Mouse (Mus musculus) v-Abl transformed pro-B cells (cell line): ENCODE data around the gene Eogt.

ENCODE experiments used
- in situ Hi-C, 2 experiments: fragments of 400-800 bp; cut with MboI; formaldehyde crosslinking; loops; one replicate each; pipeline ENCODE4 v1.15.1; 2025; ENCODE audit not compliant: unreplicated experiment in 2 of 2

Gene Eogt

DNA sequence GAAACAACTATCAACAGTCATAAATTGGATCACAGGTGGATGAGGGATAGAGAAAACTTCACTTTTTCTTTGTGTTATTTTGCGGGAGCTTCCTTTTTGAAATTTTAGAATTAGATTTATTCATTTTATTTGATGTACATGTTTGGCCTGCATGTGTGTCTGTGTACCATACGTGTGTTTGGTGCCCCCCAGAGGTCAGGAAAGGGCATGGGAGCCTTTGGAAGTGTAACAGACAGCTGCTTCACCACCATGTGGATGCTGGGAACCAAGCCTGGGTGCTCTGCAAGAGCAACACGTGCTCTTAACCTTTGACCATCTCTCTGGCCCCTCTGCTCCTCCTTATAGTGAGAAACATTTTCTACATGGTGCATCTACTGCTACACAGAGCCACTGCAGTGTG lies 34.2 kb downstream of the Eogt start:
- in situ Hi-C loops, result no loop called here

DNA sequence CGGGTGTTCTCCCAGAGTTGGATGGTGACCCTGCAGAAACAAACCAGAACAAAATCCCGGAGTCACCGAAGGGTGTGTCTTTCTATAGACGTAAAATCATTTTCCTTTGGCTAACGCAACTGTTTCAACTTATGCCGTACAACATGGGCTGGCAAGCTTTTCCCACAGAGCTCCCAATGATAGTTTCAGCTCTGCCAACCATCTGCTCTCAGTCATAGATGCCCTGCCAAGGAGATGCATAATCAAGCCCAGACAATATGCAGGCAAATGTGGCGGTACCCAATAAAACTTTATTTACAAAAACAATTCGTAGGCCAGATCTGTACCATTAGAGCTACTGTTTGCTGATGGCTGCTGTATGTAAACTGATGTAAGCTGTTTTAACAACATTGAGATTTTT lies 36.8 kb downstream of the Eogt start:
- in situ Hi-C loops, result no loop called here

DNA sequence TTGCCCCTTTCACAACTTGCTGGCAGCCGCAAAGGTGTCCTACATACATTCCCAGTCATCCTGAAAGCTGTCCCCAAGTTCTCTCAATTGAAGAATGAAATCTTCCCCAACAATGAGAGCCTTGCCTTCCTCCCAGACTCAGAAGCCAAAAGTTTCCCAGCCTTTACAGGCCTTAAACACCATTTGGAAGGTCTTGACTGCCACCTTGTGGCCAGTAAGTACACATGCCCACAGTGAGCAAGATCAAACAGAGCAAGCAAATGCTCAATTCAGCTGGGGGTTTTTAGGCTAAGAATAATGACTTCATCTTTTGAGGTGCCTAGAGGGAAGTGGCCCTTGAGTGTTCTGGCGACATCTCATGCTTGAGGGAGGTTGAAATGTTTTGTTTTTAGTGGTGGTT lies 42.2 kb downstream of the Eogt start:
- in situ Hi-C loops, result loop anchor here in 1 of 2 experiments (10.0 kb wide), 1 partner anchor 1882 kb away; no protein-coding TSS in a partner anchor

DNA sequence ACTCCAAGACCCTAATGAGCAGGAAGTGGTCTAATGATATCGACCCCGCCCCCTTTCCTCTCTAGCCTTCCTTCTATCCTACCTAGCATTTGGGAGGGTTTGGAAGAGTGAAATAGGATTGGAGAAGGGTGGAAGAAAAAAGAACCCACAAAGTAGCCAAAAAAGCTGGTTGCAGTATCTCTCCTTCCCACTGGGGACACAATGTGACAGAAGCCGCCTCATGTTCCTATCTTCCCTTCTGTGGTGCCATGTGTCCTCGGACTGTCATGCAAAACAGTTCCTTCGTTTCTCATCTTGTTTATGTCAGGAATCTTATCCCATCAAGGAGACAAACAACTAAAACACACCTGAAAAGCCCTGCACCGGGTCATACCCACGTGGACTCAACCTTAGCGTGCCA lies 42.9 kb downstream of the Eogt start:
- in situ Hi-C loops, result loop anchor here in 1 of 2 experiments (10.0 kb wide), 1 partner anchor 1881 kb away; no protein-coding TSS in a partner anchor

DNA sequence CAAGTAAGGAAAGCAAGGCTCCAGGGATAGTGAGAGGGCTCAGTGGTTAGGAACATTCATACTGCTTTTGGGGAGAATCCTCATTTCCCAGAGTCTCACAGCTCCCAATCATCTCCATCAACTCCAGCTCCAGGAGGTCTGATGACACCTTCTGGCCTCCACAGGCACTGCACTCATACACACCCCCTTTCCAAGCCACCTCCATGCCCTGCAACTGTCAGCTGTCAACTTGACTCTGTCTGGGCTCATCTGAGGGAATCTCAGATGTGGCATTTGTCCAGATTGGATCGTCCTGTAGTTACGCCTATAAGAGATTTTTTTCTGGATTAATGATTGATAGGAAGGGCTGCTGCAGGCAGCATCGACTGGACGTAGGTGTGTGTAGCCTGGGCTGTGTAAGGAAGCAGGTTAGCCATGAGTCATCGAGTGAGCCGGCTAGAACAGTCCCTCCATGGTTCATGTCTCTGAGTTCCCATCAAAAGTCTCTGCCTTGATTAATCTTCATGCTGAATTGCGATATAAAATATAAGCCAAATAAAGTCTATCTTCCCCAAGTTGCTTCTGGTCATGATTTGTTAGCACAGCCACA lies 44.6 kb downstream of the Eogt start:
- in situ Hi-C loops, result loop anchor here in 1 of 2 experiments (10.0 kb wide), 1 partner anchor 1880 kb away; no protein-coding TSS in a partner anchor

DNA sequence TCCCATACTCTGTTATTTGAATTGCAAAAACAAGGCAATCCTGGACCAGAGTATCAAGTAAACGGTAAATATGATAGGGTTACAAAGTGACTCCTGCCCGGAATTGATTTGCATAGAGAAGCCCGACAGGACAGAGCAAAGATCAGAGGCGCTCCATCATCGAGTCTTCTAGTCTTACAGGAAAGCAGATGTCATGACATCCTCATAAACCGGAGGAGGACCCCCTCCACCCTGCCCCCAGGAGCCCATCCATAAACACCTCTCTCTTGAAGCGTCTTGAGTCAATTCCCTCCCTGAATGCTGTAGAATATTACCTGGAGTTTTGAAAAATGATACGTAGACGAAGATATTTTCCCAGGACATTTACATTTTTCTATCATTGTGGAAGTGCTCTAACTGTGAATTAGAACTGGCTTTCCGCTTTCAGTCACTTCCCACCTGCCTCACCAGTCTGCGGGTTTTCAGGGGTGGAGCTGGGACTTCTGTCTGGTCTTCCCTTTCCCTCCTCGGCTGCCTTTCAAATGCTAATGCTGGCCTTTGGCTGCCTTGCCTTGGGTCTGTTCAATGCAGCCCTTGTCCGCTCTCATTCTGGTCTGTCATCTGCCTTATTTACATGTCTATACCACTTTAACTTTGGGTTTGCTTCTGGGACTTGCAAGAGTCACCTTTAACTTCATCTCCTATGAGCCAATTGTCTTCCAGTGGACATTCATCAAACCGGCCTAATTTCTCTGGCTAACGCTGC lies 46.9 kb downstream of the Eogt start:
- in situ Hi-C loops, result loop anchor here in 1 of 2 experiments (10.0 kb wide), 1 partner anchor 1877 kb away; no protein-coding TSS in a partner anchor

DNA sequence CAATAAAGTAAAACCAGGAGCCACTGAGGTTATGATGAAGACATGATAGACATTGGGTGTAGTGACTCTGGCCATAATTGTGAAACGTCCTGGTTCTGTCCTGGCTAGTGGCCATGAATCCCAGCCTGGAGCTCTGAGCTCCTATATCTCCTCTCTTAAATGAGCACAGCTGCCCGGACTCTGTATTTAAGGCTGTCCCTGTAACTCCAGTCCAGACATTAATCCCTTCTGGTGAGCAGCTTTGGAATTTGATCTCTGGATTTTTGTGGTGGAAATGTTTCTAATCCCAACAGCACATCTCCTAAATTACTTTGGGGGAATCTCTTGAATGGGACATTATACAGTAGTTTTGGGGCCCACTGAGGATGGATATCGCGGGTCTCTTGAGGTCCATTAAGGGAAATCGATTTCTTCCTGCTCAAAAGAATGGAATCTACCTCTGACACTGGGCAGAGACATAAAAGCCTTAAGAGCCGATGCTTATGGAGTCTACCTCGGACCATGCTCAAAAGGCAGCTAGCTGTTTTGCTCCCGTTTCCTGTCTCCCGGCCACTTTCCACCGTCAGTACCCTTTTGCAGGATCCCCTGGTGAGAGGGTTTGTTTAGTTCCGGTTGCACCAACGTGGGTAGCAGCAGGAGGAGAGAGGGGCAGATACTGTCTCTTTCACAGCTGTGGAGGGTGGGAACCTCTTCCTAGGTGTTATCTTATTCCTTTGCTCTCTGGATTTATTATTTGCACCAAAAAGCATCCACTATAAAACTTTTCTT lies 47.6 kb downstream of the Eogt start:
- in situ Hi-C loops, result loop anchor here in 1 of 2 experiments (10.0 kb wide), 1 partner anchor 1877 kb away; no protein-coding TSS in a partner anchor

DNA sequence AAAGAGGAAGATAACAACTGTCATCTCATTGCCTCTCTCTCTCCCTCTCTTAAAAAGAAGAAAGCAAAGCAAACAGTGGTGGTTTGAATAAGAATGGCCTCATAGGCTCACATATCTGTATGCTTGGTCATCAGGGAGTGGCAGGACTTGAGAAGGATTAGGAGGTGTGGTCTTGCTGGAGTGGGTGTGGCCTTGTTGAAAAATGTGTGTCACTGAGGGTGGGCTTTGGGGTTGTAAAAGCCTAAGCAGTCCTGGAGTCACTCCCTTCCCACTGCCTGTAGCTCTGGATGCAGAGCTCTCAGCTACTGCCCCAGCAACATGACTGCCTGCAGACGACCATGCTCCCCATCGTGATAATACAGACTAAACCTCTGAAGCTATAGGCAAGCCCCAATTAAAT lies 66.6 kb downstream of the Eogt start:
- in situ Hi-C loops, result no loop called here

DNA sequence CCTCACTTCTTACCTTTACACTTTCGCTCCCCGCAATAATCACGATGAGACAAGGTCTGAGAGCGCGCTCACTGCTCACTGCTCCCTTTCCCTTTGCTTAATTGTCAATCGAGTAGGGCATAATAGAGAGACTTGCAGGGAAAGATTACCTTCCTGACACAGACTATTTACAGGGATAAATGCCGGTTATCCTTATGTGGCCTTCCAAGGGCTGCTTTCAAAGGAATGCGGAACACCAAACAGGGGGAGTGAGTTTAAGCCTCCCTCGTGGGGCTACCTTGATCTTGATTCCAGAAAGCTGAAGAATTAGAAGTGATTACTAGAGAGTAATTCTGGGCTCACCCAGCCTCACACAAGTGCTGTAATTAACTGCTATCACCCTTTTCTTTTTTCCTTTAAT lies 69.0 kb downstream of the Eogt start:
- in situ Hi-C loops, result no loop called here

DNA sequence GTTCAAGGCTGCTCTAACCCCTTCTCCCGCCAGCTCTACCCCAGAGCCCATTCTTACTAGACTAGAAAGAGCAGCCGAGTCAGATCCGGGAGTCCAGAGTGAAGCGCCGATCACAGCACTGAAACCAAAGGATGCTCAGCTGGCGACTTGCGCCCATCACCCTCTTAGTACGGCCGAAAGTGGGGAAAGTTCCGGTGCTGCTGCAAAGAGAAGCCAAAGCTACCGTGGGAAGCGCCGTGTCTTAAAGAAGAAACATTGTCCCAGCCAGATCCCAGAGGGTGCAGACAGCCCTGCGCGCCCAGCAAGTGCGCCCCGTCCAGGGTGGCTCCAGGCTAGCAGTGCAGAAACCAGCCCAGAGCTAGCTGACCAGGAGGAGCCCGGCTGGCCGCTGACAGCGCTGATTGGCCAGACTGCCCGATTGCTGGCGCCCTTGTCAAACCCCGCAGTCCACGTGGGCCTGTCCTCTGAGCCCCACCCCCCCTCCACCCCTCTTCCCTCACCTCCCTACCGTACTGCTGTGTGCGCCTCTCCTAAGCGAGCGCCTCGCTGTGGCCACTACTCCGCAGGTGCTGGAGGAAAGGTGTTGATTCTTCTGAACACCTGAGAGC lies 88.8 kb downstream of the Eogt start, which contains the start of gene Fam19a4:
Fam19a4 (minus strand) TSS at position 340 of the 608 bp plus-strand sequence.
- in situ Hi-C loops, result no loop called here
